Mouse (Mus musculus) CH12F3 (cell line): ENCODE data around the gene Capn11.

ENCODE experiments used
- in situ Hi-C: fragments of 300-500 bp; cut with MboI; formaldehyde crosslinking; loops from 2 replicates; pipeline ENCODE4 v1.14.3; 2020; ENCODE audit warnings: low sequenced_read_pairs

The Capn11 gene

GRCm38 (mm10) chr17:45659225-45659624 is at the start of gene Capn11:
Gene Capn11, minus strand, starts transcription at chr17:45659325.
- in situ Hi-C loops: no loop called here

DNA sequence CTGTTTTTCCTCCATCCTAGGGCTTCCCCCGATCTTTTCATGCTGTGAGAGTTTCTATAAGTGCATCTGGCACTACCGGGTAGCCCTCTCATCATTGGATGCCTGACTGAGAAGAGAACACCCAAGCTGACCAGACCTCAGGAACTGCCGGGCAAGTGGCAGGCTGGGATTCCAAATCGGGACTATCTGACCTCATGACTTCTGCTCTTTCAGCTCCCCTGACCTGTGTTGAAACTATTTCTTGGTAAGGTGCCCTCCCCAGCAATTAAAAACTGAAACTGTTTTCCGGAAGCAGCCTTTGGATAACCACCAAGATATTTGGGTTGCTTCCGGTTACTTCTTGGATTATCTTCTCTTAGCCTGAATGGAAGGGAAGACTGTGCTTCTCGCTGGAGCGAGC is 49.1 kb upstream of the Capn11 start:
- in situ Hi-C loops: no loop called here

GRCm38 (mm10) chr17:45707376-45707775 is 48.3 kb upstream of the Capn11 start:
- in situ Hi-C loops: no loop called here

DNA sequence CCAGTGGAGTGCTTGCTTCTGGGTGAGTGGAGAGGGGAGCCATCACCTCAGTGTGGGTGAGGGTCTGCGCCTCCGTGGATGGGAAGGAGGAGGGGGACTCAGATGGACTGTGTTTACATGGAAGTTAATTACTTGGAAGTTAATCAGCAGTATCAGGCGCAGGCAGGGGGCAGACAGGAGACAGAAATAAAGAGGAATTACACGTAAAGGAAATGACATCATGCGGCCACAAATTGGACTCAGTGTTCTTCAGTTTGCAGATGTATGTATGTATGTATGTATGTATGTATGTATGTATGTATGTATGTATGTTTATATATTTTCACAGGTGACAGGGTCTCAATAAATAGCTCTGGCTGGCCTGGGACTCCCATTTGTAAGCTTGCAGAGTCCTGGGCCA is 47.7 kb upstream of the Capn11 start:
- in situ Hi-C loops: no loop called here

DNA sequence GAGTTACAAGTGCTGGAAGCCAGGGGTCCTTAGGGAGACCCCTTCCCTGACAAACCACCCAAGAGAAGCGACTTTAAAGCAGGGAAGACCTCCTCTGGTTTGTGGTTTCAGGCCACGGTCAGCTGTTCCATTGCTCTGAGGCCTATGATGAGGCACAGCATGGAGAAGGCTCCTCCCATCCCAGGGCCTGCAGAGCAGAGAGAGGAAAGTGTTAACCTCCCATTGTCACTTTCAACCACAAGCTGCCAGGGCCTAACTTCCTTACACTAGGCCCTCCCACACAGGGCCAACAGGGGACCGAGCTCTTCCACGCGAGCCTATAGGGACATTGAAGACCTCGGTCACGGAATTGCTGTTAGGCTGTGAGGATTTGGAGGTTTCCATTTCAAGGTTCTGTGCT is 44.1 kb upstream of the Capn11 start:
- in situ Hi-C loops: no loop called here

DNA sequence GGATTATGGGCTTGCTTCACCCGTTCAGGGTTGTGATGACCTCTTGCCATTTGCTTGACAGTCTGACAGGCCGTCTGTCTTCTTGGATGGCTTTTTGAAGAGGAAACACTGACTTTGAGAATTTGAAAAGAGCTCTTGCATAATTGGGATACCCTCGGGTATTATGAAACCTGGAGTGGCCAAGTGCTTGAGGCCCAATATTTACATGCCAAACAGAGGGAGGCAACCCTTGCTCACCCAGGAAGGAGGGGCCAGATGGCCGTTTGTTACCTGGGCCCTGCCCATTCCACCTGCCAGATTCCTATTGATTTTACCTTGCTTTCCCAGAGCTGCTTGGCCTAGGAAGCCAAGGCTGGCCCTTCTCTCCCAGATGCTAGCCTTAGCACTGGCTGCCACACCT is 43.1 kb upstream of the Capn11 start:
- in situ Hi-C loops: no loop called here

DNA sequence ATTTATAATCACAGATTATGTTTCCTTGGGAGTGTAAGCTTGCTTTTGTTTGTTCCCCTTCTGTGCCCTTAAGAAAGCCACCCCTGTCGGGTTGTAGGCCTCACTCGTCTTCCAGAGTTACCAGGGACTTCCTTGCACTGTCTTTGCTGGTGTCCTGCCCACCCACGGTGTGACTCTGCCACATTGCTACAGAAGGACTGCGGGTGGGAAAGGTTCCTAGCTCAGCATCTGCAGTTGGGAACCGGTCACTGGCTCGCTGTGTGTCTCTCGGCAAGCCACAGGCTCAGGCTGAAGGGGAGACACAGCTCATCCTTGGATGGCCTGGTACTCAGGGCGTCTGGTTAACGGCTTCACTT is 42.1 kb upstream of the Capn11 start:
- in situ Hi-C loops: no loop called here

DNA sequence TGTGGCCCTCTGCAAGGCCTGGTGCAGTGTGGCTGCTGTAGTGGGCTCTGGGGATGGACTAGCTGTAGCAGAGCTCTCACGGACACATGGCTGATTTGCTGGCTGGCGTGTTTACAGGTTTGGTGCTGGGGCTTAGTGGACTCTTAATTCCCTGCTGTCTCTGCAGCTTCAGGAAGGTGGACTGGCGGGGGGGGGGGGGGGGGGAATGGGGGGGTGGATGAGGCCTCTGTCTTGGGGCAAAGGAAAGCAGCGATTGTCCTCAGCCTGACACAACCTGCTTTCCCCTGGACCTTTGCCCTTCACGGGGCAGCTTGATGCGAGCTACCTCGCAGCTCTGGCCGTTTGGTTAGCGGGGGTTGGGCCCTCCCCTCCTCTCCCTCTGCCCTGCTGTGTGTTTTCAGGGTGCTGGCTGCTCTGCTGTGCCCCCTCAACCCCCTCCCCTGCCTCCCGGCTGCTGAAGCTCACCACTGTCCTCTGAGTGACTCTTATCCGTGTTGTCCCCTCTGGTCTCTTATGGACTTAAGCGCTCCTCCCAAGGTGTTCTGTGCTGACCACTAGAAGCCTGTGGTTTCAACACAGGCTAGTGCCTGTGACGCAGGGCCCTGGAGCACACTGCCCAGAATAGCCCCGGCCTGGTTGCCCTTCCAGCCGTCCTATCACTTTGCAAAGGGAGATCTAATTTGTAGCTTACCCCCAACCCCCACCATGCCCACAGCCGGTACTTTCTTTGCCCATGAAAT is 41.5 kb upstream of the Capn11 start:
- in situ Hi-C loops: no loop called here

- in situ Hi-C loops: no loop called here
Observed at GRCm38 (mm10) chr17:45699039-45699740, 40.1 kb upstream of the Capn11 start.

GRCm38 (mm10) chr17:45698368-45698767 is 39.2 kb upstream of the Capn11 start:
- in situ Hi-C loops: no loop called here

DNA sequence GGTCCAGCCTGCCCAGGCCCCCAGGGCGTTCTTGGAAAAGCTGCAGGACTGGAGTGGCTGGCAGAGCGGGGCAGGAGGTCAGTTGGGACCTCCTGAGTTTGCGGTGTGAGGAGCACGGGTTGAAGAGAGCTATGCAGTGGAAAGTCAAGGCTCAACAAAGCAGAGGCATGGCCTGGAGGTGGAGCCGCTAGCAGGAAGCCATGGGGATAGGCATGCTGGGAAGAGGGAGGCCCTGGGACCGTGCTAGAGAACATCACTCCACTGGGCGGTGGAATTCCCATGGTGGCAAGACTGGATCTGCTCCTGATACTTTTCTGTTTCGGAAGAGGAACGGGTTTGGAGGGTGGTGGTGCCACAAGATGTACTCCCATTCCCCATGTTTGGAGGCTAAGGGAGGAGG is 37.9 kb upstream of the Capn11 start:
- in situ Hi-C loops: no loop called here

GRCm38 (mm10) chr17:45695227-45696120 is 36.3 kb upstream of the Capn11 start:
- in situ Hi-C loops: no loop called here

DNA sequence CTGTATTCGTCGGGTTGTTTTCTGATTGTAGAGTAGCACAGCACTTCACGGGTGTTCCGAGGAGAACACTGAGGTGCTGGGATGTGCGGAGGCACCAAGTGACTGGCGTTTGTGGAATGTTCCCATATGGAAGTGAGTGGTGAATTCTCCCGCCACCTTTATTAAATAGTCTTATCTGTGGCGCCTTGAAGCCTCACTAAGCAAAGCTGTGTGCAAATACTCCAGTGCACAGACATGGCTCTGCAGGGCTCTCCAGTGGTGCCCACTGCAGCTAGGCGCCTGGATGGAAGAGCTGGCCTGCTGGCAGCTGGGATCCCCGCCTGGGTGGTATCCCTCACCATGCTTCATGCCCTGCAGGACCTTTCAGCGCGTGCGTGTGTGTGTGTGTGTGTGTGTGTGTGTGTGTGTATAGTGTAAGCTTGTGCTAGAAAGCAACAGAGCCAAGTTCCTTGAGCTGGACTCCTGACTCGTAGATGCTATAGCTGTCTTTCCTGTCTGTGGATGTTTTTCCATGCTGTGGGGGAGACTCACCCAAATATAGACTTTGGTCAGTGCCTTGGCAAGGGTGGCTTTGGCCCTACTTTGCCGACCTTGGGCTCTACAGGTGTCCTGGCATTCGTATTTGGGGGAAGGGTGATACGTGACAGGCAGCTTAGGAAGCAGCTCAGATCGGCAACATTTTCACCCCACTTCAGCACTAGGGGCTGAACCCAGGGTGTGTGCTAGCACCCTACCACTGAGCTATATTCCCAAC is 34.9 kb upstream of the Capn11 start:
- in situ Hi-C loops: no loop called here

DNA sequence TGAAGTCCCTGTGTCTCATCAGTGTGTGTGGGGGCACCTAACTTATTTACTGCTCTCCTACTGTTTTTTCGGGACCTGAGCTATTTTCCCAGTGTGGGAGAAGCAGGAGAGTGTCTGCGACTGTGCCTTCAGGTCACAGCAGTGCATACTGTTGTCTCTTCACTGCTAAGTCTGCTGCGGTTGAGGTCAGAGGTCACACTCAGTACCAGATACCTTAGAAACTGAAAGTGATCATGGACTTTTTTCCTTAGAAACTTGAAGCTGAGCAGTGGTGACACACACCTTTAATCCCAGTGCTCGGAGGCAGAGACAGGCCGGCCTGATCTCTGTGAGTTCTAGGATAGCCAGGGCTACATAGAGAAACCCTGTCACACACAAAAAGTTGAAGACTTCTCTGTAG is 33.0 kb upstream of the Capn11 start:
- in situ Hi-C loops: no loop called here

GRCm38 (mm10) chr17:45690044-45690443 is 30.9 kb upstream of the Capn11 start:
- in situ Hi-C loops: no loop called here

DNA sequence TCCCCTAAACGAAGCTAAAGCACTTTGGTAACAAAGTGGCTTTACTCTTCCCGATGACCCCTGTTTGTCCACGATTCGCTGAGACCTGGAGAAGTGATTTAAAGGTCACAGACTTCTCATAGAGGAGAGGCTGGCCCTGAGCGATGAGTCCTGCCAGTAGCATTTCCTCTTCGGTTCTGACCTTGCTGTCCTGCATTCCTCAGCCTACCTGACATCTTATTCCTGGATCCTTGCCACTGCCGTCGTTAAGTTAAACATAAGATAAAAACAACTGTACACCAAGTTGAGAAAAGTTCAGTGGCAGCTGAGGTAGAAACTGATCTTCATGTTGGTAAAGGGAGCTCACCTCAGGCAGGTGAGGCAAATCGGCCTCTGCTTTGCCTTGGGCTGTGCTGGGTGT is 30.0 kb upstream of the Capn11 start:
- in situ Hi-C loops: no loop called here

GRCm38 (mm10) chr17:45686716-45687115 is 27.6 kb upstream of the Capn11 start, which contains the start of gene Tmem63b:
Gene Tmem63b, minus strand, starts transcription at chr17:45686905.
- in situ Hi-C loops: no loop called here

DNA sequence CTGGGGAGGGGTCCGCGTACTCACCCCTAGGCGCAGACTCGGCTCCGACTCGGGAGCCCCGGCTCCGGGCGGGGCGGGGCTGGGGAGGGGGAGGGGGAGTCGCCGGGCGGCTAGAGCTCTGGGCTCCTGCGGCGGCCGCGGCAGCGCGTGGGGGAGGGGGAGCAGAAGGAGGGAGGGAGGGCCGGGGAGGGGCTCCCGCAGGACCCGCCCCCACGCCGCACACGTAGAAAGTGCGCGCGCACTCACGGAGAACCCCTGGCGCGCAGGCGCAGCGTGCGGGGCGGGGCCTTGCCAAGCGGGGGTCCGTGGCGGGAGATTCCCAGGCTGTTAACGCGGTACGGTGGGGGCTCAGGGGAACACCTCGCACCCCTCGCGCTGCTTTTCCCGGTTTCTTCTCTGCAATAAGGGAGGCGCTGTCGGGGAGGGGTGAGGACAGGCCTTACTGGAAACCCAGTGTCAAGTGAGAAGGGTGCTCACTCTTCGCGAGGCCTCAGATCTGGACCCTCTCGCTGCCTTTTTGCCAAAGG is 27.0 kb upstream of the Capn11 start, which contains the start of gene Mrpl14:
TSS of gene Mrpl14 (plus strand) at position 230 of the 527 bp plus-strand sequence.
- in situ Hi-C loops: no loop called here

DNA sequence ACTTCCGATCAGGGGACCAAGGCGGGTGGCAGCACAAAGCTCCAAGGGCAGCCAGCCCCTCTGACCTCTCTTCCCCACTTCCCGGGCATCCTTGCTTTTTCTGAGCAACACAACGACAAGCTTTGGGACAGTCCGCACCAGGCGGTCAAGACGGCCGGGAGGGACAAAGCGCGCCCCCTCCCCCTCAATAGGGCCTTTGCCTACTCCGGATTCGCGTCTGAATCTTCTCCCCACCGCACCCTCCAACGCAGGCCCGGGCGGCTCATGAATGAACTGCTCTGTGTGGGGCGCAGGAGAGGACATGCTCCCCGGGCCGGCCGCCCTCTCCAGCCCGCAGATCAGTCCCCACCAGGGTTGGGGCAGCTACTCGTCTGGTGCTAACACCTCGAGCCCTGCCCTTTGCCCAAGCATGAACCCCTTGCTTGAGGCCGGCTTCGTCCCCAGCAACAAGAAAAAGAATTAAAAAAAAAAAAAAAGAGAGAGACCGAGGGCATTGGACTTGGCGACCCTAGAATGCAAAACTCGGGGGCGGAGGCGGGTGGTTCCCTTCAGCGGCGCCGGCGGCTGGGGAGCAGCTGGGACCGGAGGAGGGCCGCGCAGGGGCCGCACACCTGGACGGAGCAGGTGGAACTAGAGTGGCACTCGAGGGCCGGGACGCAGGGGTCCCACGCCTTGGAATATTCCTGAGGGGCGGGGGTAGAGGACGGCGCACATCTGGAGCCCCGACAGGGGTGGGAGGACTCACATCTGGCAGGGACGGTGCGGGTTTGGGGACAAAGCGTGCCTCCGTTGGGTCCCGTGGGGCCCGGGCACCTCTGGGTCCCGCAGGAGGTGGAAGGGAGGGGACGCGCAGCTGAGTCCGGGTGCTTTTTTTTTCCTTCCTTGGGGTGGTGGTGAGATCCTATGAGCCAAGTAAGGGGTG is 26.3 kb upstream of the Capn11 start:
- in situ Hi-C loops: no loop called here
